Mouse (Mus musculus): ENCODE results near the gene Nup205.

GRCm38 (mm10) chr6:35255017-35255416 is 77.8 kb downstream of the Nup205 start:
- no peak for TF ChIP-seq POLR2A (IDR thresholded peaks at IDR 0.05; ENCODE audit: low read depth, low read length)
- TF ChIP-seq CTCF (IDR thresholded peaks at IDR 0.05; ENCODE audit: borderline replicate concordance, insufficient read depth, low read length) = no peak
